Mouse (Mus musculus): ENCODE results near the gene Rabif.
"Not testable (repeated sequence)": the region's sequence is repeated elsewhere in the genome, so short reads cannot be mapped to it uniquely, and the experiment has no call there.

Rabif gene

DNA sequence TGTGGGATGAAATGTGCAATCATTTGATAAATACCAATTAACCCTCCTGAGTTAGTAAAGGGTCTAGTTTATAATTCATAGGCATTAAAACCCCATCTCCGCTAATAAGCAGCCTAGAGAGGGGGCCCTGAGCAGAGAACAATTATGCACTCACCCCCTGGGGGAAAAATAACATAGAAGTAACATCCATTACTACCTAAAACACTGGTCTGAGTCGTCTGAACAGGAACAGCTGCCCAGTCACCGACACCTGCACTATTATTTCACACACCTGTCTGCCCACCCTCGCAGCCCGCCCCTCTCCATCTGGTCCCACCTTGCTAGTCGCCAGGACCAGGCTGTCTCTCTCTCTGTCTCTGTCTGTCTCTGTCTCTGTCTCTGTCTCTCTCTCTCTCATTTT, 18.1 kb downstream of the Rabif start:
- no peak for DNase-seq (ENCODE audit: low spot score in 2 of 2)

- DNase-seq (ENCODE audit: low spot score in 2 of 2) = no peak
Observed at GRCm38 (mm10) chr1:134513312-134513860, 18.9 kb downstream of the Rabif start.

- DNase-seq (ENCODE audit: low spot score in 2 of 2) = no peak
Observed at GRCm38 (mm10) chr1:134513876-134514590, 19.6 kb downstream of the Rabif start.

DNA sequence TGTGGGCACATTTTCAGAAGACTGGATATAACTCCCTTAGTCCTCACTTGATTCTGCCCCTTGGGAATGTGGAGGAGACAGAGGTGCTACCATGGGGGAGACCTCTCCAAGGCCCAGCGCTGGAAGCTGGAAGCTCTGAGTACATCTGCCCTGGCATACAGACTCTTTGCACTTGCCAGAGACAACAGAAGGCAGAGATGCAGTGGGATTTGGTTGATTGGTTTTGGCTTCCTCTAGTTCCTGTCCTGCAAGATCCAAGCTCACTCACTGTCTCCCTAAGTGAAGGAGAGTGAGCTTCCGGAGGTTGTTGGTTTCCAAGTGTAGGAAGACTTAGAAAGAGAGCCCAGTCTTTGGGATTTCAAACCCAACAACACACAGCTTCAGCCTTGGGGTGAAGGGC, 21.4 kb downstream of the Rabif start:
- no peak for DNase-seq (ENCODE audit: low spot score in 2 of 2)

- DNase-seq (ENCODE audit: low spot score in 2 of 2) = no peak
Observed at GRCm38 (mm10) chr1:134516491-134517198, 22.2 kb downstream of the Rabif start.

- not testable (repeated sequence) for DNase-seq (ENCODE audit: low spot score in 2 of 2)
Observed at GRCm38 (mm10) chr1:134517841-134518240, 23.4 kb downstream of the Rabif start.

DNA sequence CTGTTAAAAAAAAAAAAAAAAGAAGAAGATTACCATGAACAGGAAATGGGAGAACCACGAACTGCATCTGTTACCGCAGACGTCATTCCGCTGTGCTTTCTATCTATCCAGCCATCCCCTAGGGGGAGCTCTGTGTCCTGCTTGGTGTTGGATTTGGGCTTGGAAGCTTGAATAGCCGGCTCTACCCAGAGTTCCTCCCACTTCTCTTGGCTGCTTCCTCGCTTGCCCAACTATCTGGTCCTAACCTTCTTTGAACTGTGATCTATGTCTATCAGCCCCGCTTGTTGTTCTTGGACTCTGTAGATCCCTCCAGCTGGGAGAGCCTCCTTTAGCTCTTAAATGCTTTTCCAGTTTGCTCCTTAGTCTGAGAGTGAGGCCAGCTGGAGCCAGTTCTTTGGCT, 24.2 kb downstream of the Rabif start:
- peak; percentile 88 to 90 for DNase-seq (ENCODE audit: low spot score in 2 of 2)

DNA sequence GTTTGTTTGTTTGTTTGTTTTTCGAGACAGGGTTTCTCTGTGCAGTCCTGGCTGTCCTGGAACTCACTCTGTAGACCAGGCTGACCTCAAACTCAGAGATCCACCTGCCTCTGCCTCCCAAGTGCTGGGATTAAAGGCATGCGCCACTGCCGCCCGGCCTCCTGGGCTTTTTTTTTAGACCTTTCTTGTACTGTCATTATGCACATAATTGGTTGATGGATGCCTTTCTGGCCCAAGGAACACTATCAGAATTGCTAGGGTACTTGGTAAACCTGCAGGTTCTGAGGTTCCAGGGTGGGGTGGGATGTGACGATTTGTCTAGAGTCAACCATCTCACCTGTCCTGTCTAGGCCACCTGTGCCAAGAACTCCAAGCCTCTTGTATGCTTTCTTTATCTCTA, 24.8 kb downstream of the Rabif start:
- DNase-seq (ENCODE audit: low spot score in 2 of 2) = not testable (repeated sequence)

DNA sequence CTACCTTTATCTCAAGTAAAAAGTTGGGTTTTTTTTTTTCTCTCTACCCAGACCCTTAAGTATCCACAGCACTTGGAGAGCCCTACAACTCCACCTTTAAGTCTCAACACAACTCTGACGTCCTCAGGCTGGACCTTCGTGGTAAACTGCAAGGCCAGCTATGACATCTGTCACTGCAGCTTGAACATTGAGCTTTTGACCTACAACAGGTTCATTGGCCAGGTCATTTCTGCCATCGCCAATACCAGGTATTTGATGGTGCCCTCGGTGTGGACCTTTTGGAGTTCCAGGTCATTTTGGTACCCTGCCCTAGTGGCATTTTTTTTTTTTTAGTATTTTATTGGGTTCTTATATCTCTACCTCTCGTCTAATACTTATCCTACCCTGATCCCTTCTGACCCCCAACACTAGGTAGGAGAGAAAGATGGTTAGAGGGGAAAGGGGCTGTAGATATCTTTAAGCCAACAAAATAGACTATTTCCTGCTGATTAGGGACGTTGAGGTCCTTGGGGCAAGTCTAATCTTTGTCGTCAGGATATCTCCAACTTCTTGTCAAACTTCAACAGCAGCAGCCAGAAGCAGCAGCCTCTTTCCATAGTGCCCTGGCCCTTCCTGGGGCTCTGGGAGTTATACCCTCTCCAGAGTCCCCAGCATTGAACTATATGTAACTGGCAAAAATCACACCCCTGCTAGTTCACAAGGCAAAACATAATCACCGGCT, 25.7 kb downstream of the Rabif start:
- no peak for DNase-seq (ENCODE audit: low spot score in 2 of 2)

DNA sequence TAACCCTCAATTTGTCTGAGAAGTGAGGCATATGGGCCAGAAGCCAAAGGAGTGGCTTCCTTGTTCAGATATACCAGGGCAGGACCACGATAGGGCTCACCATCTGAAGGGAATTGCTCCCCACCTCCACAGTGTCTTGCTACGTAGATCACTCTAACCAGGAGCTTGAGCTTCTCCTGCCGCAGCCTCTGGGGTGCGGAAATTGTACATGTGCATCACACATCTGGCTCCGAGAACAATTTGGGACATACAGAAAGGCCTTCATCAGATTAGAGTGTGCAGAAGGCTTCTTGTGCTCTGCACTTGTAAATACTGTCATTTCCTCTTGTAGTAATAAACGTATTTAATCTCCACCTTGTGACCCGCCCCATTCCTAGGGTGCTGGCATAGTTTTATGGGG, 26.7 kb downstream of the Rabif start:
- no peak for DNase-seq (ENCODE audit: low spot score in 2 of 2)

DNA sequence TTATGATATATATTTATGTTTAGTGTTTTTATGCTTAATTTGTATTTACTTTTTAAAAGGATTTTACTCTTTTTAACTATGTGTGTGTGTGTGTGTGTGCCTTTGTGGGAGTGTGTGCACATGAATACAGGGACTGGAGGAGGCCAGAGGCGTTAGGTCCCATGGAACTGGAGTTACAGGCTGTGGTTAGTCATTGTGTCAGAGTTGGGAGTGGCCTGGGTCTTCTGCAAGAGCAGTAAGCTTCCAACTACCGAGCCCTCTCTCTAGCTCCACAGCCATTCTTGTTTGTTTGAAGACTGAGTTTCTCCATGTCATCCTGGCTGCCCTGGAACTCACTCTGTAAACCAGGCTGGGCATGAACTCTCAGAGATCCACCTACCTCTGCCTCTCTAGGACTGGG, 27.9 kb downstream of the Rabif start:
- no peak for DNase-seq (ENCODE audit: low spot score in 2 of 2)

DNA sequence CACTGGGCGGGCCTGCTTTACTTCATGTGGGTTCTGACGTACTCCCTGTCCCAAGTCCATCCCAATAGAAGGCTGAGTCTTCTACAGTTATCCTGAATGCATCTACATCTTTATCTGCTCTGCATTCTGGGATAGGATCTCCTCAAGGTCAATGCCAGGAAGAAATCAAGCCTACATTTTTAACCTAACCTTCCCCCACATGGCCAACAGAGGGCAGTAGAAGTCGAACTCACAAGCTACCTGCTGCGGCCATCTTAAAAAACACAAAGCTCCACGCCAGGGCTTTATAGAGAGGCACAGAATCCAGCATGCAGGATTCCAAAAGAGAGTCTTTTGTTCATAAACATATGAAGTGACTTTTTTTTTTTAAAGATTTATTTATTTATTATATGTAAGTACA, 30.0 kb downstream of the Rabif start:
- no peak for DNase-seq (ENCODE audit: low spot score in 2 of 2)

- no peak for DNase-seq (ENCODE audit: low spot score in 2 of 2)
Observed at GRCm38 (mm10) chr1:134525015-134525414, 30.6 kb downstream of the Rabif start.

DNA sequence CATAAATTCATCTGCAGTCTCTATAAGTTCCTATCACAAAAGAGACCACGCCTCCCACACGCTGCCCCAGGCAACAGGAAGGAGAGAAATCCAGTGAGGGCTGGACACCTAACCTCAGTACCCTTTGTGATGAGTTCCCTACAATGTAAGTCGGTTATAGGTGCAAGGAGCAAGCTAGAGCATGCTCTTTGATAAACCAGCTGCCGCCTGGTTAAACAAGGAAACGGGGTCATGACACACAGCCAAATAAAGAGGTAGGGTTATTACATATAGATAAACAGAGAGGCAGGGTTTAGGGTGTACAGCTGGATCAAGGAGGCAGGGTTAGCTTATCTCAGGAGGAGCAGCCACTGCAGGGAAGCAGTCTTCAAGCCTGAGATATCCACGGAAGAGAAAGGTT, 32.3 kb downstream of the Rabif start:
- no peak for DNase-seq (ENCODE audit: low spot score in 2 of 2)

- DNase-seq (ENCODE audit: low spot score in 2 of 2) = no peak
Observed at GRCm38 (mm10) chr1:134530618-134531017, 36.2 kb downstream of the Rabif start.

GRCm38 (mm10) chr1:134533710-134534109, 39.3 kb downstream of the Rabif start:
- DNase-seq (ENCODE audit: low spot score in 2 of 2) = not testable (repeated sequence)

GRCm38 (mm10) chr1:134535054-134535453, 40.6 kb downstream of the Rabif start:
- DNase-seq (ENCODE audit: low spot score in 2 of 2) = no peak

DNA sequence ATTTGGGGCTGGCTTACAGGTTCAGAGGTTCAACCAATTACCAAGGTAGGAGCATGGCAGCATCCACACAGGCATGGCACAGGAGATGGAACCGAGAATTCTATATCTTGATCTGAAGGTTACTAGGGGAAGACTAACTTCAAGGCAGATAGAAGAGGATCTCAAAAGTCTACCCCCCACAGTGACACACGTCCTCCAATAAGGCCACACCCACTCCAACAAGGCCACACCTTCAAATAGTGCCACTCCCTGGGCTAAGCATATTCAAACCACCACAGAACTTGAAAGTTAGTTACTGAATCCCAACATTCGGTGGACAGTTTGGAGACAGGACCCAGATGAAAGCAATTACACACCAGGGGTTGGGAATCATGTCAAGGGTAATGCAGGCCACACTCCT, 41.1 kb downstream of the Rabif start:
- no peak for DNase-seq (ENCODE audit: low spot score in 2 of 2)

DNA sequence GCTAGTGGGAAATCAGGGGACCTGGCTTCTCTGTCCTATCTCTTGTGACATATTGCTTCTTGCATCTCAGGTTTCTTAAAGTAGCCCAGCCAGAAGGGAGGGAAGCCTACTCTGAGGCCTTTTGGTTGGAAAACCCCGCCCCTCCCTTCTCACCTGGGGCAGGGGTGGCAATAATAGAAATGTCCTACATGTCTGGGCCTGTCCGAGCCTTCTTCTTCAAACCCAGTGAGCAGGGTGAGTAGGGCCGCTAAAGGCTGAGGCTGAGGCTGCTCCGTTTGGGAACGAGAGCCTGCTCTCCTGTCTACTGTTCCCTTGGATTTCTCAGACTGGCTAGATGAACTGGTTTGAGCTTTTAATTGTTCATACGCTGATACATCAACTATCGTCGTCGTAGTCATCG, 46.2 kb downstream of the Rabif start:
- no peak for DNase-seq (ENCODE audit: low spot score in 2 of 2)

- no peak for DNase-seq (ENCODE audit: low spot score in 2 of 2)
Observed at GRCm38 (mm10) chr1:134548231-134548630, 53.8 kb downstream of the Rabif start.

DNA sequence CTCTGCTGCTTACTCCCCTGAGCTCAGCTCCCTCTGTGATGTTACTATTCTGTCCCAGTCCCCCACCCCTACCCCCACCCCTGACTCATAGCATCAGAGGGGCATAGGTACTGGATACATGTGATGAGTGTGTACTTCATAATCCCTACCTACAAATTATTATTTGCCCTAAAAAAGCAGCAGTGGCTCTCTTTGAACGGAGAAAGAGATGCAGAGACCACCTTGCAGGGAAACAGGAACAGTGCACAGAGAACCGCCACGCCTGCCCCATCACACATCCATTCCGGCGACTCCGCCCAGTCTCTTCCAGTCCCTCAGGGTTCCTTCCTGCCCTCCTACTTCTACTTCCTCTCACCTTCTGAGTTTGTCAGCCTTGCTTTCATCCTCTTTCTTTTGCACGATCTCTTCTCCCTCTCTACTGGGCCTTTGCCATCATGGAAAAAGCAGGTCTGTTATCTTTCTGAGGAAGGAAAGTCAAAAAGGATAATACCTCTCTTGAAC, 55.2 kb downstream of the Rabif start, which contains the start of gene Mgat4e:
TSS of gene Mgat4e (minus strand) at position 51 of the 501 bp plus-strand sequence.
- DNase-seq (ENCODE audit: low spot score in 2 of 2) = no peak

DNA sequence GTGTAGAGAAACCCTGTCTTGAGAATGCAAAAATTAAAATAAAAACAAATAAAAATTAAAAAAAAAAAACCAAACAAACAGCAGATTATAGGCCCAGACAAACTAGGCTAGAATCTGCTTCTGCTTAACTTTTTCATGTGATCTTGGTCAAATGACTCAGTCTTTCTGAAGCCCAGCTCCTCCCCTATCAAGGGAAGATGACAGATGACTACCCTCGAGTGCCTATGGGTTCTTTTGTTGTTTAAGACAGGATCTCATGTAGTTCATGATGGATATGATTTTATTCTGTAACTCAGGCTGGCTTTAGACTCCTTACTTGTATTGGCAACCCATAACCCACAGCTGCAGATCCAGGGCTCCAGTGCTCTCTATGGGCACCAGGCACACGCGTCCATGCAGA, 57.4 kb downstream of the Rabif start:
- no peak for DNase-seq (ENCODE audit: low spot score in 2 of 2)
